Mouse (Mus musculus): Measurements from ENCODE around the gene Klhl29. TPM values are rescaled to one million over a fixed set of nuclear protein-coding genes. Genes with fewer than 3 reads are reported as not detected.

The Klhl29 gene
- polyA plus RNA-seq, 1 experiment = 0.02 TPM

DNA sequence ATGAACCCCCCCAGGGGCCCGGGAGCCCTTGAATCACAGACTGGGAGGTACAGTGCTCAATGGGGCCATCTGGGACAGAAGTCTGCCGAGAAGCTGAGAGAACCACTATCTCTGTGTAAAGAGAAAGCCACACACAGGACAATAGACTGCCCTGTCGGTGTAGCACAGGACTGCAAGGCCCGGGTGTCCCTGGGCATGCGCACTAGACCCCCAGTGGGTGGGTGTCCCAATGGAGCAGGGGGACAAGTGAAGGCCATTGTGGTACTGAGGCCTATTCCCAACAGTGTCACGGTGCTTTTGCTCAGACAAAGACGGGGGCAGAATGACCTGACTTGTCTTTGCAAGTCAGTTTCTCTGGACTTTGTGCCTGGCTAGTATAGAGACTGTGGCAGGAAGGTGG is 186.6 kb downstream of the Klhl29 start:
- no peak for TF ChIP-seq POLR2AphosphoS2 (IDR thresholded peaks at IDR 0.05; ENCODE audit: insufficient read length, low read depth)
- TF ChIP-seq POLR2A (IDR thresholded peaks at IDR 0.05; ENCODE audit: insufficient read length, low read depth) = no peak
- no peak for TF ChIP-seq E2F4 (IDR thresholded peaks at IDR 0.05; ENCODE audit: insufficient read depth)
- TF ChIP-seq CEBPB (IDR thresholded peaks at IDR 0.05; ENCODE audit: insufficient read depth, poor library complexity, severe bottlenecking) = no peak
- TF ChIP-seq MAX (IDR thresholded peaks at IDR 0.05; ENCODE audit: low read depth) = no peak
- TF ChIP-seq SRF (IDR thresholded peaks at IDR 0.05; ENCODE audit: control insufficient read depth, insufficient read length, low read depth) = no peak
- TF ChIP-seq MYOG (IDR thresholded peaks at IDR 0.05; ENCODE audit: control insufficient read depth in 1 of 3, insufficient read depth in 1 of 3, insufficient read length in 2 of 3, low read depth in 2 of 3) = no peak
- TF ChIP-seq USF1 (IDR thresholded peaks at IDR 0.05; ENCODE audit: low read depth) = no peak
- TF ChIP-seq TCF12 (IDR thresholded peaks at IDR 0.05; ENCODE audit: insufficient read depth, poor library complexity, severe bottlenecking) = no peak
- TF ChIP-seq TCF3 (IDR thresholded peaks at IDR 0.05; ENCODE audit: insufficient read length, low read depth) = no peak
- no peak for TF ChIP-seq MYOD1 (IDR thresholded peaks at IDR 0.05; ENCODE audit: control insufficient read depth in 1 of 3, insufficient read length in 2 of 3, low read depth in 2 of 3)
- H3ac ChIP-seq (ENCODE audit: control insufficient read depth, insufficient read length) = no peak overlapping the region

GRCm38 (mm10) chr12:5187773-5188333 is 187.6 kb downstream of the Klhl29 start:
- H3K27me3 ChIP-seq (ENCODE audit: control insufficient read depth, insufficient read depth, insufficient read length) = no peaks in the 10 kb centered on the region
- H3K4me2 ChIP-seq (ENCODE audit: low read depth) = no peak overlapping the region
- H3K36me3 ChIP-seq (ENCODE audit: control insufficient read depth, insufficient read depth) = no peaks in the 10 kb centered on the region
- TF ChIP-seq MYOG (IDR thresholded peaks at IDR 0.05; ENCODE audit: control insufficient read depth in 1 of 3, insufficient read depth in 1 of 3, insufficient read length in 2 of 3, low read depth in 2 of 3) (no peak), TCF3 (IDR thresholded peaks at IDR 0.05; ENCODE audit: insufficient read length, low read depth) (no peak), E2F4 (IDR thresholded peaks at IDR 0.05; ENCODE audit: insufficient read depth) (no peak), TCF12 (IDR thresholded peaks at IDR 0.05; ENCODE audit: insufficient read depth, poor library complexity, severe bottlenecking) (no peak), MYOD1 (IDR thresholded peaks at IDR 0.05; ENCODE audit: control insufficient read depth in 1 of 3, insufficient read length in 2 of 3, low read depth in 2 of 3) (no peak), USF1 (IDR thresholded peaks at IDR 0.05; ENCODE audit: low read depth) (no peak), REST (IDR thresholded peaks at IDR 0.05; ENCODE audit: insufficient read depth, insufficient read length) (no peak), POLR2A (IDR thresholded peaks at IDR 0.05; ENCODE audit: insufficient read length, low read depth) (no peak), CEBPB (IDR thresholded peaks at IDR 0.05; ENCODE audit: insufficient read depth, poor library complexity, severe bottlenecking) (no peak), MAX (IDR thresholded peaks at IDR 0.05; ENCODE audit: low read depth) (no peak), POLR2AphosphoS2 (IDR thresholded peaks at IDR 0.05; ENCODE audit: insufficient read length, low read depth) (no peak), SRF (IDR thresholded peaks at IDR 0.05; ENCODE audit: control insufficient read depth, insufficient read length, low read depth) (no peak)
- H3K79me2 ChIP-seq (ENCODE audit: control insufficient read depth, insufficient read depth) = no peaks in the 10 kb centered on the region
- no peak overlapping the region for H3K4me3 ChIP-seq
- no peak overlapping the region for H3ac ChIP-seq (ENCODE audit: control insufficient read depth, insufficient read length)

More for the DNA sequence above, 186.6 kb downstream of the Klhl29 start:
- H3K4me2 ChIP-seq (ENCODE audit: low read depth) = no peak overlapping the region
- no peaks in the 10 kb centered on the region for H3K36me3 ChIP-seq (ENCODE audit: control insufficient read depth, insufficient read depth)
- H3K79me2 ChIP-seq (ENCODE audit: control insufficient read depth, insufficient read depth) = no peaks in the 10 kb centered on the region
- H3K27me3 ChIP-seq (ENCODE audit: control insufficient read depth, insufficient read depth, insufficient read length) = no peaks in the 10 kb centered on the region
- H3K4me3 ChIP-seq = no peak overlapping the region

DNA sequence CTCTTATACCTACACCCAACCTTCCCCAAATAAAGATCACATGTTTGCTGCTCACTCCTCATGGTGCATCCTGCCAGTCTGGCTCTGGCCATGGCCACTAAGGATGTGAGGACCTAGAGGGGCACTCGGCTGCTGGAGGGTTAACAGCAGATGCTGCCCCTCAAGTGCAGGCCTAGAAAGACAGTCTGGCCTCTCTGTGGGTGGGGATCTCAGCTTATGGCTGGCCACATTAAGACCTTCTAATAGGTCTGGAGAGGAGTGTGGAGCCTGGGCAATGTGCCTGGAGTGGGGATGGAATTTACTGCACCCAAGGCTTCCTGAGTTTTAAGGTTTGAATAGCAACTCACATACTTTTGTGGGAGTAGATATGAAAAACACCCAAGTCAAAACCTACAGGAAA is 188.8 kb downstream of the Klhl29 start:
- no peak overlapping the region for H3K4me2 ChIP-seq (ENCODE audit: low read depth)
- no peaks in the 10 kb centered on the region for H3K27me3 ChIP-seq (ENCODE audit: control insufficient read depth, insufficient read depth, insufficient read length)
- H3ac ChIP-seq (ENCODE audit: control insufficient read depth, insufficient read length) = no peak overlapping the region
- H3K4me3 ChIP-seq = no peak overlapping the region
- no peaks in the 10 kb centered on the region for H3K36me3 ChIP-seq (ENCODE audit: control insufficient read depth, insufficient read depth)
- no peaks in the 10 kb centered on the region for H3K79me2 ChIP-seq (ENCODE audit: control insufficient read depth, insufficient read depth)
- TF ChIP-seq POLR2AphosphoS2 (IDR thresholded peaks at IDR 0.05; ENCODE audit: insufficient read length, low read depth) = no peak
- no peak for TF ChIP-seq E2F4 (IDR thresholded peaks at IDR 0.05; ENCODE audit: insufficient read depth)
- TF ChIP-seq TCF12 (IDR thresholded peaks at IDR 0.05; ENCODE audit: insufficient read depth, poor library complexity, severe bottlenecking) = no peak
- no peak for TF ChIP-seq USF1 (IDR thresholded peaks at IDR 0.05; ENCODE audit: low read depth)
- TF ChIP-seq REST (IDR thresholded peaks at IDR 0.05; ENCODE audit: insufficient read depth, insufficient read length) = no peak
- no peak for TF ChIP-seq MAX (IDR thresholded peaks at IDR 0.05; ENCODE audit: low read depth)
- no peak for TF ChIP-seq POLR2A (IDR thresholded peaks at IDR 0.05; ENCODE audit: insufficient read length, low read depth)
- TF ChIP-seq SRF (IDR thresholded peaks at IDR 0.05; ENCODE audit: control insufficient read depth, insufficient read length, low read depth) = no peak
- TF ChIP-seq MYOD1 (IDR thresholded peaks at IDR 0.05; ENCODE audit: control insufficient read depth in 1 of 3, insufficient read length in 2 of 3, low read depth in 2 of 3) = no peak
- no peak for TF ChIP-seq CEBPB (IDR thresholded peaks at IDR 0.05; ENCODE audit: insufficient read depth, poor library complexity, severe bottlenecking)
- TF ChIP-seq TCF3 (IDR thresholded peaks at IDR 0.05; ENCODE audit: insufficient read length, low read depth) = no peak
- TF ChIP-seq MYOG (IDR thresholded peaks at IDR 0.05; ENCODE audit: control insufficient read depth in 1 of 3, insufficient read depth in 1 of 3, insufficient read length in 2 of 3, low read depth in 2 of 3) = no peak

- no peaks in the 10 kb centered on the region for H3K27me3 ChIP-seq (ENCODE audit: control insufficient read depth, insufficient read depth, insufficient read length)
- TF ChIP-seq SRF (IDR thresholded peaks at IDR 0.05; ENCODE audit: control insufficient read depth, insufficient read length, low read depth) (no peak), TCF12 (IDR thresholded peaks at IDR 0.05; ENCODE audit: insufficient read depth, poor library complexity, severe bottlenecking) (no peak), CEBPB (IDR thresholded peaks at IDR 0.05; ENCODE audit: insufficient read depth, poor library complexity, severe bottlenecking) (no peak), E2F4 (IDR thresholded peaks at IDR 0.05; ENCODE audit: insufficient read depth) (no peak), MYOG (IDR thresholded peaks at IDR 0.05; ENCODE audit: control insufficient read depth in 1 of 3, insufficient read depth in 1 of 3, insufficient read length in 2 of 3, low read depth in 2 of 3) (no peak), MAX (IDR thresholded peaks at IDR 0.05; ENCODE audit: low read depth) (no peak), USF1 (IDR thresholded peaks at IDR 0.05; ENCODE audit: low read depth) (no peak), REST (IDR thresholded peaks at IDR 0.05; ENCODE audit: insufficient read depth, insufficient read length) (no peak), TCF3 (IDR thresholded peaks at IDR 0.05; ENCODE audit: insufficient read length, low read depth) (no peak), POLR2AphosphoS2 (IDR thresholded peaks at IDR 0.05; ENCODE audit: insufficient read length, low read depth) (no peak), POLR2A (IDR thresholded peaks at IDR 0.05; ENCODE audit: insufficient read length, low read depth) (no peak), MYOD1 (IDR thresholded peaks at IDR 0.05; ENCODE audit: control insufficient read depth in 1 of 3, insufficient read length in 2 of 3, low read depth in 2 of 3) (no peak)
- H3K36me3 ChIP-seq (ENCODE audit: control insufficient read depth, insufficient read depth) = no peaks in the 10 kb centered on the region
- H3K4me3 ChIP-seq = no peak overlapping the region
- no peak overlapping the region for H3K4me2 ChIP-seq (ENCODE audit: low read depth)
- H3K79me2 ChIP-seq (ENCODE audit: control insufficient read depth, insufficient read depth) = no peaks in the 10 kb centered on the region
- H3ac ChIP-seq (ENCODE audit: control insufficient read depth, insufficient read length) = no peak overlapping the region
Observed at GRCm38 (mm10) chr12:5185603-5186002, 189.9 kb downstream of the Klhl29 start.

Measured in myocyte (in vitro differentiated cells).